ENCODE assay signal across 8 mouse cellular contexts in genomic region chr1:183296465-183296864, GRCm38 (mm10). TPM values are rescaled to one million over a fixed set of nuclear protein-coding genes. Genes with fewer than 3 reads are reported as not detected.
DNase-seq lines count a peak whose midpoint lies in the region; ATAC-seq lines count a peak whose summit lies in the region.

Gene Aida (plus strand): TSS chr1:183296590.

- WGBS in hindbrain, embryonic 15.5 days = 1% methylated on average over 26 of the region's 26 CpGs
- under 1% methylated on average over 26 of the region's 26 CpGs for WGBS in stomach, embryonic 16.5 days

- H3K4me1 ChIP-seq in hindbrain, embryonic 15.5 days (replicated peaks) = peaks cover 4% of the 10 kb centered on the region; the same call in 1 of the 2 replicates
- H3K4me1 ChIP-seq in stomach, embryonic 16.5 days (ENCODE audit: control insufficient read depth, insufficient read depth, low read length) = no peaks in the 10 kb centered on the region

- H3K27ac ChIP-seq in hindbrain, embryonic 15.5 days (replicated peaks) = peak within 1 kb of the TSS; percentile 86
- H3K27ac ChIP-seq in stomach, embryonic 16.5 days (ENCODE audit: low read length) = peak within 1 kb of the TSS; percentile 47

- intact Hi-C loops in left cerebral cortex, postnatal 4 days (cut with DNase I) = no loop called here

- H3K36me3 ChIP-seq in hindbrain, embryonic 15.5 days = 0 out of 2 replicates have a peak, but pooled peaks cover 7% of the 10 kb centered on the region
- no peaks in the 10 kb centered on the region; the same call in 1 of the 2 replicates for H3K36me3 ChIP-seq in stomach, embryonic 16.5 days (ENCODE audit: control insufficient read depth, insufficient read depth, low read length)

- no peaks in the 10 kb centered on the region for H3K27me3 ChIP-seq in hindbrain, embryonic 15.5 days
- H3K27me3 ChIP-seq in stomach, embryonic 16.5 days (ENCODE audit: control insufficient read depth, insufficient read depth, low read length) = no peaks in the 10 kb centered on the region

- peak within 1 kb of the TSS; percentile 60 for H3K9ac ChIP-seq in hindbrain, embryonic 15.5 days
- H3K9ac ChIP-seq in stomach, embryonic 16.5 days (ENCODE audit: low read length) = peak within 1 kb of the TSS; percentile 67

- DNase-seq in heart, adult 18-20 months = no peak
- DNase-seq in heart, adult 9 months (ENCODE audit: low spot score in 2 of 2) = no peak
- peak; percentile 27 for DNase-seq in c-Kit-positive CD71-positive TER-119-negative erythroid progenitor cells, embryonic 14.5 days (ENCODE audit: low read depth)
- peak; percentile 18 to 30 for DNase-seq in frontal cortex, postnatal 25 days (ENCODE audit: low spot score in 2 of 2)
- peak; percentile 42 for DNase-seq in left cerebral cortex, postnatal 4 days

- peak; percentile 9 for ATAC-seq in hindbrain, embryonic 15.5 days (ENCODE audit: low FRiP score, low read depth)
- ATAC-seq in megakaryocyte-erythroid progenitor cell, adult 5-6 weeks (replicated peaks; ENCODE audit: low FRiP score, low TSS enrichment, poor library complexity, severe bottlenecking) = peak; percentile 27
- ATAC-seq in stomach, embryonic 16.5 days (ENCODE audit: insufficient read depth, low FRiP score) = no peak

- peak within 1 kb of the TSS; percentile 56 for H3K4me2 ChIP-seq in hindbrain, embryonic 15.5 days
- peak within 1 kb of the TSS; percentile 54 for H3K4me2 ChIP-seq in stomach, embryonic 16.5 days (ENCODE audit: low read depth, low read length)

- H3K4me3 ChIP-seq in hindbrain, embryonic 15.5 days = peak within 1 kb of the TSS; percentile 48
- H3K4me3 ChIP-seq in stomach, embryonic 16.5 days (replicated peaks; ENCODE audit: low read length) = peak within 1 kb of the TSS; percentile 53

- H3K9me3 ChIP-seq in hindbrain, embryonic 15.5 days = no peaks in the 10 kb centered on the region
- no peaks in the 10 kb centered on the region for H3K9me3 ChIP-seq in stomach, embryonic 16.5 days (replicated peaks; ENCODE audit: control insufficient read depth, low read length)

RNA-seq across cellular contexts. Expression of gene Aida, which starts in this region (rescaled TPM):
- total RNA-seq in heart, adult 18-20 months (2021) = 10 to 100 TPM; 28.4 to 29.0 TPM
- 60.4 and 61.1 TPM in 2 replicates for polyA plus RNA-seq in hindbrain, embryonic 15.5 days (2015; fragmentation: Nextera tagmentation; extraction: Ambion mirVana)
- 10 to 100 TPM; 69.5 to 90.3 TPM for total RNA-seq in left cerebral cortex, postnatal 4 days (2021)
- total RNA-seq in megakaryocyte-erythroid progenitor cell, adult 5-6 weeks (2014; fragmentation: Nextera tagmentation) = 37.6 and 47.9 TPM in 2 replicates
- total RNA-seq in megakaryocyte-erythroid progenitor cell, adult 5-6 weeks (2017) = 76.2 and 88.4 TPM in 2 replicates
- polyA plus RNA-seq in stomach, embryonic 16.5 days (2015; fragmentation: Nextera tagmentation; extraction: Ambion mirVana) = 29.4 and 37.8 TPM in 2 replicates

Comparison
In these comparisons a context has a peak if more than half of its experiments do, and no peak if none do; other contexts are left out.
1. DNase-seq: peak in c-Kit-positive CD71-positive TER-119-negative erythroid progenitor cells, embryonic 14.5 days (single experiment), frontal cortex, postnatal 25 days (2 of 2) and left cerebral cortex, postnatal 4 days (single experiment); none in heart, adult 18-20 months (0 of 2) and heart, adult 9 months (0 of 2).